Mouse (Mus musculus): Measurements from ENCODE around the gene Rps15a. TPM values are rescaled to one million over a fixed set of nuclear protein-coding genes. Genes with fewer than 3 reads are reported as not detected.
A peak's percentile ranks its signal among the peaks of the same experiment; 100 is the strongest.

Gene Rps15a
- polyA plus RNA-seq (2015; fragmentation: Nextera tagmentation; extraction: Ambion mirVana), result 372 and 428 TPM in 2 replicates

- peak within 1 kb of the TSS; percentile 81 for H3K27ac ChIP-seq (replicated peaks)
- peak within 1 kb of the TSS; percentile 90 for H3K9ac ChIP-seq
- H3K4me1 ChIP-seq (replicated peaks), result peaks cover 43% of the 10 kb centered on the region
- H3K9me3 ChIP-seq, result no peaks in the 10 kb centered on the region
- H3K4me2 ChIP-seq, result peak within 1 kb of the TSS; percentile 91
- H3K36me3 ChIP-seq, result peaks cover 41% of the 10 kb centered on the region
- peak; percentile 85 for ATAC-seq (ENCODE audit: low FRiP score, low read depth)
- WGBS, result under 1% methylated on average over 40 of the region's 40 CpGs
- peak within 1 kb of the TSS; percentile 78 for H3K4me3 ChIP-seq
- no peaks in the 10 kb centered on the region for H3K27me3 ChIP-seq
Measured at GRCm38 (mm10) chr7:118115877-118116568, at the start of gene Rps15a. TSS of gene Rps15a (minus strand) at chr7:118116188.

DNA sequence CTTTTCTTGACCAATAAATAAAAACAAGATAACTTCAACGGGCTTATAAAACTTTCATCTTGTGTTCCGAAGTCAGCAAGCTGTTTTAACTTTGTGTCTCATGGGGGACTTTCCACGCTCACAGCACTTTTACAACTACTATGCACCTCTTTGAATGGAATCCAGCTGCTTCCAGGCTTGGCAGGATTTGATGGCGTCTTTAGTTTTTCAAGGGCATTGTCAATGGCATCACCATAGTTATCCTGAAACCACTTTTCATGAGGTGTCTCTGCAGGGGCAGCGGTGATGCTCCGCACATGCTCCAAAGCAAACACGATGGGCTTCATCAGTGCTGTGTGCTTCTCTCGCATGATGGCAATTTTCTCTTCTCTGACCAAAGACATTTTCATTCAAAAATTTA, 47.0 kb upstream of the Rps15a start:
- no peak for ATAC-seq (ENCODE audit: low FRiP score, low read depth)
- Histone ChIP-seq H3K27me3 (no peaks in the 10 kb centered on the region), H3K4me2 (no peak overlapping the region), H3K9ac (no peak overlapping the region), H3K36me3 (peaks cover 59% of the 10 kb centered on the region), H3K4me1 (replicated peaks) (no peaks in the 10 kb centered on the region), H3K27ac (replicated peaks) (no peak overlapping the region), H3K4me3 (no peak overlapping the region), H3K9me3 (no peaks in the 10 kb centered on the region)
- WGBS, result 91% methylated on average over 8 of the region's 8 CpGs

GRCm38 (mm10) chr7:118160121-118160520, 44.1 kb upstream of the Rps15a start:
- peaks cover 55% of the 10 kb centered on the region for H3K36me3 ChIP-seq

GRCm38 (mm10) chr7:118156461-118156860, 40.5 kb upstream of the Rps15a start:
- no peak overlapping the region for H3K4me2 ChIP-seq
- no peak overlapping the region for H3K27ac ChIP-seq (replicated peaks)
- 89% methylated on average over 7 of the region's 7 CpGs for WGBS
- no peaks in the 10 kb centered on the region for H3K27me3 ChIP-seq
- H3K4me1 ChIP-seq (replicated peaks), result no peaks in the 10 kb centered on the region
- H3K9me3 ChIP-seq, result no peaks in the 10 kb centered on the region
- H3K36me3 ChIP-seq, result peaks cover 77% of the 10 kb centered on the region
- no peak for ATAC-seq (ENCODE audit: low FRiP score, low read depth)
- H3K9ac ChIP-seq, result no peak overlapping the region
- H3K4me3 ChIP-seq, result no peak overlapping the region

More at GRCm38 (mm10) chr7:118160121-118160520, 44.1 kb upstream of the Rps15a start:
- Histone ChIP-seq H3K9me3 (no peaks in the 10 kb centered on the region), H3K27me3 (no peaks in the 10 kb centered on the region), H3K27ac (replicated peaks) (no peak overlapping the region), H3K4me1 (replicated peaks) (no peaks in the 10 kb centered on the region), H3K4me3 (no peak overlapping the region), H3K4me2 (no peak overlapping the region), H3K9ac (no peak overlapping the region)
- ATAC-seq (ENCODE audit: low FRiP score, low read depth), result no peak
- 93% methylated on average over 3 of the region's 3 CpGs for WGBS

GRCm38 (mm10) chr7:118154150-118154549, 38.2 kb upstream of the Rps15a start:
- 93% methylated on average over 6 of the region's 6 CpGs for WGBS
- H3K9ac ChIP-seq, result no peak overlapping the region
- H3K4me2 ChIP-seq, result no peak overlapping the region
- H3K27me3 ChIP-seq, result no peaks in the 10 kb centered on the region
- ATAC-seq (ENCODE audit: low FRiP score, low read depth), result no peak
- no peaks in the 10 kb centered on the region for H3K9me3 ChIP-seq
- no peak overlapping the region for H3K4me3 ChIP-seq
- H3K4me1 ChIP-seq (replicated peaks), result no peaks in the 10 kb centered on the region
- H3K36me3 ChIP-seq, result peaks cover 73% of the 10 kb centered on the region
- no peak overlapping the region for H3K27ac ChIP-seq (replicated peaks)

- ATAC-seq (ENCODE audit: low FRiP score, low read depth), result no peak
- no peaks in the 10 kb centered on the region for H3K9me3 ChIP-seq
- whole genome bisulfite sequencing, result 85% methylated on average over 3 of the region's 3 CpGs
- H3K9ac ChIP-seq, result no peak overlapping the region
- no peak overlapping the region for H3K27ac ChIP-seq (replicated peaks)
- no peak overlapping the region for H3K4me3 ChIP-seq
- no peaks in the 10 kb centered on the region for H3K4me1 ChIP-seq (replicated peaks)
- peaks cover 74% of the 10 kb centered on the region for H3K36me3 ChIP-seq
- no peak overlapping the region for H3K4me2 ChIP-seq
- no peaks in the 10 kb centered on the region for H3K27me3 ChIP-seq
Measured at GRCm38 (mm10) chr7:118143602-118144001, 27.6 kb upstream of the Rps15a start.

- Histone ChIP-seq H3K4me2 (no peak overlapping the region), H3K4me3 (no peak overlapping the region), H3K27ac (replicated peaks) (no peak overlapping the region), H3K4me1 (replicated peaks) (no peaks in the 10 kb centered on the region), H3K27me3 (no peaks in the 10 kb centered on the region), H3K36me3 (peaks cover 70% of the 10 kb centered on the region), H3K9me3 (no peaks in the 10 kb centered on the region), H3K9ac (no peak overlapping the region)
- WGBS, result 94% methylated on average over 4 of the region's 4 CpGs
- no peak for ATAC-seq (ENCODE audit: low FRiP score, low read depth)
Measured at GRCm38 (mm10) chr7:118143123-118143522, 27.1 kb upstream of the Rps15a start.

DNA sequence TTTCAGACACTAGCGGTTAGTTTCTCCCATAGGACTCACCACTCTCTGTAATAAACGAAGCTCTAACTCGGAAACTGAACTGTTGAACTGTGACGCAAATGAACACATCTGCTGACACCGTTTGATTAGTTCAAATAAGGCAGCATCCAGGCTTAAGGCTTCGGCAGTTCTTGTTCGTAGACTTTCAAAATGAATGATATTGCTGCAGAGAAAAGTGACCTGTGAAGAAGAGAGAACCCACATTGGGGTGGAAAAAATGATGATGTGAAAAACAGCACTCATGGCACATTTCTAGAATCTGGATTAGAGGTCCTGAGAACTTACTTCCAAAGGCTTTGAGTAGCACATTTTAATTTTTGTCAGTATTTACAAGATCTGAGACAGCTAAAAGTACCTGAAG, 25.3 kb upstream of the Rps15a start:
- no peak overlapping the region for H3K27ac ChIP-seq (replicated peaks)
- no peak overlapping the region for H3K4me3 ChIP-seq
- H3K4me2 ChIP-seq, result no peak overlapping the region
- no peak for ATAC-seq (ENCODE audit: low FRiP score, low read depth)
- no peaks in the 10 kb centered on the region for H3K9me3 ChIP-seq
- WGBS, result 90% methylated on average over 7 of the region's 7 CpGs
- no peak overlapping the region for H3K9ac ChIP-seq
- H3K4me1 ChIP-seq (replicated peaks), result no peaks in the 10 kb centered on the region
- H3K27me3 ChIP-seq, result no peaks in the 10 kb centered on the region
- peaks cover 80% of the 10 kb centered on the region for H3K36me3 ChIP-seq

DNA sequence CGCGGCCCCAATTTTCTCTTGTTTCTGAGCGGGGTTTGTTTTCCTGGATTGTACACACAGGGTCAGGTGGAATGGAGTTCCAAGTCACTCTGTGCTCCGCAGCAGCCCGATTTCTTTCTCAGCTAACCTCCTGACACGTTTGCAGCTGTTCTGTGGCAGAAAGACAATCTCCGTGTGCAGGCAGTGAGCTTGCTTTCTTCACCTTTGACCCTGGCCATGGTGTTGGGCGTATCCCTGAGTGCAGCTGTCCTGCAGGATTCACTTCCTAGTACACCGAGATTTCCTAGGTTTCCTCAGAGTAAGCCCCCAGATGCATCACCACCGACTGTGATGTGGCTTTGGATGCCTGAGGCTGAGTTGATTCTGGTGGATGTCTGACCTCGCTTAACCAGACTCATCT, 19.1 kb upstream of the Rps15a start:
- no peaks in the 10 kb centered on the region for H3K27me3 ChIP-seq
- ATAC-seq (ENCODE audit: low FRiP score, low read depth), result no peak
- H3K36me3 ChIP-seq, result peaks cover 47% of the 10 kb centered on the region
- no peak overlapping the region for H3K9ac ChIP-seq
- H3K4me3 ChIP-seq, result no peak overlapping the region
- H3K9me3 ChIP-seq, result no peaks in the 10 kb centered on the region
- no peak overlapping the region for H3K4me2 ChIP-seq
- no peak overlapping the region for H3K27ac ChIP-seq (replicated peaks)
- peaks cover 2% of the 10 kb centered on the region for H3K4me1 ChIP-seq (replicated peaks)
- 69% methylated on average over 11 of the region's 11 CpGs for WGBS

DNA sequence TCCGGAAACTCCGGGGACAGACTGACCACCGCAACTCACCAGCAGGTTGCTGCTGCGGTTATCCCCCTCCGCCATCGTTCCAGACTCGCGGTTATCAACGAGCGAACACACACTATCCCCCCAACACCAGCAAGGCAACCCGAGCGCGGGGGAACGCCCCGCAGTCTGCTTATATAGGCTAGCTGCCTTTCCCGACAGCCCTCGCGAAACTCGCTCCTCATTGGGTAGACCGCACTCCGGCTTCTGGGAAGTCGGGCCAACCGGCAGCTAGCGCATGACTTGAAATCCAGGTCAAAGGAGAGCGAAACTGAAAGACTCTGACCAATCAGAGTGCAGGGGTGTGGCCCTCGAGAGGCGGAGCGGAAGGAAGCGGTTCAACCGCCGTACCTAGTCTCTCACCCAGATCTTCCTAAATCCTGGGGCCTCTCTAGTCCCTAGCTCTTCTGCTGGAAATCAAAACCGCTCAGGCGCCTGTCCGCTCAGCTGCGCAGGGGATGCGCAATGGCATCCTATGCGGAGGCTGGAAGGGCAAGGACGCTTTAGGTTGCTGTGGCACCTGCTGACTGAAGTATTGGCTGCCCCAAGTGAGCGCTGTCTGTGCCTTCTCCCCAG, 13.5 kb upstream of the Rps15a start, which contains the start of gene Arl6ip1:
TSS of gene Arl6ip1 (minus strand) at position 233 of the 612 bp plus-strand sequence.
- Histone ChIP-seq H3K27me3 (no peaks in the 10 kb centered on the region), H3K4me1 (replicated peaks) (peaks cover 28% of the 10 kb centered on the region), H3K9ac (peak within 1 kb of the TSS; percentile 78), H3K36me3 (peaks cover 11% of the 10 kb centered on the region), H3K27ac (replicated peaks) (peak within 1 kb of the TSS; percentile 88), H3K4me2 (peak within 1 kb of the TSS; percentile 74), H3K4me3 (peak within 1 kb of the TSS; percentile 84), H3K9me3 (no peaks in the 10 kb centered on the region)
- ATAC-seq (ENCODE audit: low FRiP score, low read depth), result peak; percentile 98
- under 1% methylated on average over 39 of the region's 39 CpGs for WGBS

- Histone ChIP-seq H3K4me1 (replicated peaks) (peaks cover 28% of the 10 kb centered on the region), H3K9ac (peak overlapping the region; percentile 78), H3K9me3 (no peaks in the 10 kb centered on the region), H3K4me3 (peak overlapping the region; percentile 84), H3K4me2 (peak overlapping the region; percentile 74), H3K27ac (replicated peaks) (peak overlapping the region; percentile 88), H3K27me3 (no peaks in the 10 kb centered on the region), H3K36me3 (peaks cover 15% of the 10 kb centered on the region)
- ATAC-seq (ENCODE audit: low FRiP score, low read depth), result peak; percentile 78
- 0% methylated on average over 21 of the region's 21 CpGs for WGBS
Measured at GRCm38 (mm10) chr7:118128925-118129429, 13.0 kb upstream of the Rps15a start.

- H3K4me2 ChIP-seq, result no peak overlapping the region
- H3K27me3 ChIP-seq, result no peaks in the 10 kb centered on the region
- ATAC-seq (ENCODE audit: low FRiP score, low read depth), result no peak
- WGBS, result 79% methylated on average over 11 of the region's 11 CpGs
- H3K4me3 ChIP-seq, result no peak overlapping the region
- no peak overlapping the region for H3K27ac ChIP-seq (replicated peaks)
- H3K4me1 ChIP-seq (replicated peaks), result peaks cover 28% of the 10 kb centered on the region
- H3K9ac ChIP-seq, result no peak overlapping the region
- no peaks in the 10 kb centered on the region for H3K9me3 ChIP-seq
- H3K36me3 ChIP-seq, result peaks cover 25% of the 10 kb centered on the region
Measured at GRCm38 (mm10) chr7:118126219-118126875, 10.4 kb upstream of the Rps15a start.
